Mouse (Mus musculus) MEL (cell line): ENCODE results near the gene Vcl. TPM values are rescaled to one million over a fixed set of nuclear protein-coding genes. Genes with fewer than 3 reads are reported as not detected.

Experiments used
- DNase-seq: peaks from one replicate; pipeline ENCODE4 v3.0.0; 2011; ENCODE audit warnings: low read depth, low spot score
- H3K27ac ChIP-seq: 2 replicates; pipeline ENCODE4 v1.5.1; 2012; ENCODE audit warnings: low read depth, mild to moderate bottlenecking, control low read depth, low read length, moderate library complexity; ENCODE audit not compliant: control insufficient read depth
- H3K27me3 ChIP-seq, 2 experiments: fragments of 150-350 bp in 1 of 2; sonication (generic) in 1 of 2; 2 replicates each; pipeline ENCODE4 v1.6.1; 2012; ENCODE audit warnings: low read length in 2 of 2, mild to moderate bottlenecking in 2 of 2, improper control_type of control experiment in 1 of 2, moderate library complexity in 1 of 2; ENCODE audit not compliant: insufficient read depth in 2 of 2, control insufficient read depth in 1 of 2
- H3K36me3 ChIP-seq, 2 experiments: 2 replicates each; pipeline ENCODE4 v1.6.1; 2012 to 2014; ENCODE audit warnings: low read length in 2 of 2, improper control_type of control experiment in 1 of 2, inconsistent platforms in 1 of 2, mild to moderate bottlenecking in 1 of 2; ENCODE audit not compliant: insufficient read depth in 2 of 2, control insufficient read depth in 1 of 2
- H3K4me1 ChIP-seq, 2 experiments: fragments of 150-350 bp in 1 of 2; sonication (generic) in 1 of 2; 2 replicates each; pipeline ENCODE4 v1.6.1; 2012; ENCODE audit warnings: low read length in 2 of 2, improper control_type of control experiment in 1 of 2, mild to moderate bottlenecking in 1 of 2; ENCODE audit not compliant: insufficient read depth in 2 of 2, control insufficient read depth in 1 of 2
- H3K4me3 ChIP-seq, 2 experiments: fragments of 150-350 bp in 1 of 2; sonication (generic) in 1 of 2; 2 replicates each; pipeline ENCODE4 v1.5.1; 2012; ENCODE audit warnings: low read depth in 2 of 2, low read length in 2 of 2, mild to moderate bottlenecking in 2 of 2, moderate library complexity in 2 of 2, control low read depth in 1 of 2, improper control_type of control experiment in 1 of 2; ENCODE audit not compliant: control insufficient read depth in 1 of 2, insufficient read depth in 1 of 2
- H3K79me2 ChIP-seq: 2 replicates; pipeline ENCODE4 v1.6.1; 2012; ENCODE audit warnings: mild to moderate bottlenecking, low read length, moderate library complexity; ENCODE audit not compliant: control insufficient read depth, poor library complexity, insufficient read depth
- H3K9ac ChIP-seq: 2 replicates; pipeline ENCODE4 v1.6.1; 2012; ENCODE audit warnings: low read depth, mild to moderate bottlenecking, control low read depth, low read length, moderate library complexity; ENCODE audit not compliant: control insufficient read depth, poor library complexity, severe bottlenecking
- H3K9me3 ChIP-seq: fragments of 150-350 bp; sonication (generic); replicated peaks from 2 replicates; pipeline ENCODE4 v1.6.1; 2012; ENCODE audit warnings: mild to moderate bottlenecking, low read length, improper control_type of control experiment, moderate library complexity; ENCODE audit not compliant: insufficient read depth
- CHD1 ChIP-seq: IDR thresholded peaks from 2 replicates; pipeline ENCODE4 v1.6.1; 2012; ENCODE audit warnings: low read depth, mild to moderate bottlenecking, inconsistent platforms, low read length, improper control_type of control experiment
- CHD2 ChIP-seq: IDR thresholded peaks from 2 replicates; pipeline ENCODE4 v1.6.1; 2011; ENCODE audit warnings: low read length, improper control_type of control experiment
- CTCF ChIP-seq, 3 experiments: IDR thresholded peaks in 2 of 3; conservative IDR thresholded peaks in 1 of 3; 2 replicates each; pipeline ENCODE4 v1.5.1; 2011 to 2012; ENCODE audit warnings: low read length in 3 of 3, low read depth in 2 of 3, mild to moderate bottlenecking in 2 of 3, improper control_type of control experiment in 1 of 3, inconsistent platforms in 1 of 3, mixed read lengths in 1 of 3, moderate library complexity in 1 of 3; ENCODE audit not compliant: control insufficient read depth in 1 of 3, insufficient read depth in 1 of 3, poor library complexity in 1 of 3, severe bottlenecking in 1 of 3
- E2F4 ChIP-seq: IDR thresholded peaks from 2 replicates; pipeline ENCODE4 v1.6.1; 2011; ENCODE audit warnings: low read depth, low read length, improper control_type of control experiment, borderline replicate concordance
- EP300 ChIP-seq, 2 experiments: IDR thresholded peaks; 2 replicates each; pipeline ENCODE4 v1.6.1; 2011; ENCODE audit warnings: improper control_type of control experiment in 2 of 2, low read length in 2 of 2, low read depth in 1 of 2, mild to moderate bottlenecking in 1 of 2
- ETS1 ChIP-seq: IDR thresholded peaks from 2 replicates; pipeline ENCODE4 v1.6.1; 2012; ENCODE audit warnings: low read depth, mild to moderate bottlenecking, inconsistent platforms, low read length, improper control_type of control experiment, moderate library complexity
- GABPA ChIP-seq: IDR thresholded peaks from 2 replicates; pipeline ENCODE4 v1.6.1; 2012; ENCODE audit warnings: low read depth, mild to moderate bottlenecking, inconsistent platforms, low read length, improper control_type of control experiment, moderate library complexity
- HCFC1 ChIP-seq: IDR thresholded peaks from 2 replicates; pipeline ENCODE4 v1.6.1; 2012; ENCODE audit warnings: low read depth, mild to moderate bottlenecking, inconsistent platforms, low read length, improper control_type of control experiment, moderate library complexity
- KAT2A ChIP-seq: conservative IDR thresholded peaks from 2 replicates; pipeline ENCODE4 v1.6.1; 2012; ENCODE audit warnings: low read depth, low read length, improper control_type of control experiment, inconsistent platforms
- MAFK ChIP-seq: IDR thresholded peaks from 2 replicates; pipeline ENCODE4 v1.6.1; 2011; ENCODE audit warnings: low read depth, mild to moderate bottlenecking, low read length, improper control_type of control experiment, borderline replicate concordance
- MAZ ChIP-seq: IDR thresholded peaks from 2 replicates; pipeline ENCODE4 v1.6.1; 2012; ENCODE audit warnings: low read depth, mild to moderate bottlenecking, inconsistent platforms, low read length, improper control_type of control experiment
- MEF2A ChIP-seq: IDR thresholded peaks from 2 replicates; pipeline ENCODE4 v1.6.1; 2014; ENCODE audit warnings: low read depth, mild to moderate bottlenecking, inconsistent platforms, low read length, improper control_type of control experiment; ENCODE audit not compliant: poor library complexity, insufficient replicate concordance, severe bottlenecking; ENCODE audit errors: extremely low read depth
- MXI1 ChIP-seq: IDR thresholded peaks from 2 replicates; pipeline ENCODE4 v1.6.1; 2011; ENCODE audit warnings: mild to moderate bottlenecking, low read depth, low read length, improper control_type of control experiment
- NRF1 ChIP-seq: IDR thresholded peaks from 2 replicates; pipeline ENCODE4 v1.6.1; 2014; ENCODE audit warnings: low read depth, mild to moderate bottlenecking, inconsistent platforms, low read length, improper control_type of control experiment, moderate library complexity; ENCODE audit not compliant: poor library complexity, insufficient read depth, severe bottlenecking
- POLR2A ChIP-seq, 2 experiments: IDR thresholded peaks; 2 replicates each; pipeline ENCODE4 v1.6.1; 2011 to 2012; ENCODE audit warnings: low read length in 2 of 2, mild to moderate bottlenecking in 2 of 2, control low read depth in 1 of 2, improper control_type of control experiment in 1 of 2, low read depth in 1 of 2, moderate library complexity in 1 of 2; ENCODE audit not compliant: control insufficient read depth in 1 of 2, insufficient read depth in 1 of 2, poor library complexity in 1 of 2
- POLR2AphosphoS2 ChIP-seq: IDR thresholded peaks from 2 replicates; pipeline ENCODE4 v1.6.1; 2011; ENCODE audit warnings: low read length, improper control_type of control experiment
- POLR2AphosphoS5 ChIP-seq: IDR thresholded peaks from 2 replicates; pipeline ENCODE4 v1.6.1; 2012; ENCODE audit warnings: low read depth, borderline replicate concordance, mild to moderate bottlenecking, inconsistent platforms, low read length, moderate library complexity, mixed read lengths
- RAD21 ChIP-seq: IDR thresholded peaks from 2 replicates; pipeline ENCODE4 v1.6.1; 2011; ENCODE audit warnings: mild to moderate bottlenecking, low read depth, low read length, improper control_type of control experiment
- RCOR1 ChIP-seq: IDR thresholded peaks from 2 replicates; pipeline ENCODE4 v1.6.1; 2012; ENCODE audit warnings: low read depth, mild to moderate bottlenecking, inconsistent platforms, low read length, improper control_type of control experiment
- SIN3A ChIP-seq: IDR thresholded peaks from 2 replicates; pipeline ENCODE4 v1.6.1; 2012; ENCODE audit warnings: low read length, improper control_type of control experiment, inconsistent platforms
- SMC3 ChIP-seq: IDR thresholded peaks from 2 replicates; pipeline ENCODE4 v1.6.1; 2011; ENCODE audit warnings: low read depth, low read length, improper control_type of control experiment
- TAL1 ChIP-seq: IDR thresholded peaks from 2 replicates; pipeline ENCODE4 v1.6.1; 2012; ENCODE audit warnings: mild to moderate bottlenecking, inconsistent platforms, low read length, moderate library complexity, mixed read lengths
- TCF12 ChIP-seq: IDR thresholded peaks from 2 replicates; pipeline ENCODE4 v1.6.1; 2014; ENCODE audit warnings: low read depth, mild to moderate bottlenecking, inconsistent platforms, low read length, improper control_type of control experiment, moderate library complexity
- UBTF ChIP-seq: IDR thresholded peaks from 2 replicates; pipeline ENCODE4 v1.6.1; 2012; ENCODE audit warnings: low read depth, mild to moderate bottlenecking, inconsistent platforms, low read length, improper control_type of control experiment, moderate library complexity, borderline replicate concordance; ENCODE audit not compliant: insufficient read depth
- ZC3H11A ChIP-seq: IDR thresholded peaks from 2 replicates; pipeline ENCODE4 v1.6.1; 2012; ENCODE audit warnings: low read depth, mild to moderate bottlenecking, inconsistent platforms, low read length, improper control_type of control experiment
- ZKSCAN1 ChIP-seq: IDR thresholded peaks from 2 replicates; pipeline ENCODE4 v1.6.1; 2012; ENCODE audit warnings: low read depth, mild to moderate bottlenecking, inconsistent platforms, low read length, improper control_type of control experiment, moderate library complexity
- ZMIZ1 ChIP-seq: IDR thresholded peaks from 2 replicates; pipeline ENCODE4 v1.6.1; 2012; ENCODE audit warnings: low read depth, mild to moderate bottlenecking, inconsistent platforms, low read length, improper control_type of control experiment, moderate library complexity
- ZNF384 ChIP-seq: IDR thresholded peaks from 2 replicates; pipeline ENCODE4 v1.6.1; 2012; ENCODE audit warnings: low read depth, mild to moderate bottlenecking, inconsistent platforms, low read length, improper control_type of control experiment
- polyA plus RNA-seq, 2 experiments: library from polyadenylated mRNA; stranded (reverse) in 1 of 2; unstranded in 1 of 2; fragments of >175 nt in 1 of 2; fragments of >200 nt in 1 of 2; gene quantifications; 2 replicates each; pipeline versions ENCODE4 v1.2.1 to v1.2.4; 2012; ENCODE audit warnings: low replicate concordance in 2 of 2, low read depth in 1 of 2; ENCODE audit not compliant: insufficient read length in 2 of 2, insufficient read depth in 1 of 2, missing spikeins in 1 of 2
- total RNA-seq: library from RNA; depleted of rRNA; stranded (reverse); fragments of 300-350 nt; gene quantifications from 2 replicates; pipeline ENCODE4 v1.2.3, GENCODE M21; 2012

Gene Vcl
- total and polyA plus RNA-seq, 3 experiments: 11.7 to 30.3 TPM; not detected in 1

- H3K79me2 ChIP-seq: no peaks in the 10 kb centered on the region
- H3K9ac ChIP-seq: no peak overlapping the region
- H3K9me3 ChIP-seq: no peaks in the 10 kb centered on the region
- DNase-seq: peak; percentile 79
- no peak overlapping the region for H3K4me3 ChIP-seq
- peaks cover 0 to 10% of the 10 kb centered on the region in 2 experiments; a peak in 3 of 4 replicates for H3K36me3 ChIP-seq
- H3K27ac ChIP-seq: no peak overlapping the region
- H3K4me1 ChIP-seq: peaks cover 4 to 8% of the 10 kb centered on the region in 2 experiments; a peak in 3 of 4 replicates
- TF ChIP-seq NRF1 (no peak), RCOR1 (no peak), POLR2AphosphoS2 (no peak), ZC3H11A (peak; percentile 54), MEF2A (no peak), MAFK (no peak), SMC3 (peak; percentile 86), CHD2 (no peak), UBTF (no peak), EP300 (IDR thresholded peaks at IDR 0.05; ENCODE audit: low read depth in 1 of 2, low read length in 2 of 2) (no peak), RAD21 (peak; percentile 68), E2F4 (no peak), CTCF (IDR thresholded peaks at IDR 0.05 in 2 of 3, conservative IDR thresholded peaks at IDR 0.05 in 1 of 3; ENCODE audit: control insufficient read depth in 1 of 3, insufficient read depth in 1 of 3, low read depth in 2 of 3, low read length in 3 of 3, poor library complexity in 1 of 3, severe bottlenecking in 1 of 3) (peak; percentile 55 to 78 (median 71)), ZKSCAN1 (no peak), CHD1 (no peak), ETS1 (no peak), HCFC1 (no peak), POLR2AphosphoS5 (no peak), ZMIZ1 (no peak)
- H3K27me3 ChIP-seq: no peaks in the 10 kb centered on the region
These were observed 64.0 kb downstream of the Vcl start for GRCm38 (mm10) chr14:20993067-20993691.

- Histone ChIP-seq H3K79me2 (no peaks in the 10 kb centered on the region), H3K27me3 (no peaks in the 10 kb centered on the region), H3K9ac (no peak overlapping the region), H3K4me3 (no peak overlapping the region), H3K27ac (no peak overlapping the region), H3K9me3 (no peaks in the 10 kb centered on the region), H3K36me3 (peaks cover 0 to 10% of the 10 kb centered on the region in 2 experiments; a peak in 3 of 4 replicates), H3K4me1 (peaks cover 4 to 8% of the 10 kb centered on the region in 2 experiments; a peak in 3 of 4 replicates)
- no peak for DNase-seq
- no peak for TF ChIP-seq UBTF
- no peak for TF ChIP-seq TAL1
- no peak for TF ChIP-seq POLR2A (IDR thresholded peaks at IDR 0.05; ENCODE audit: control insufficient read depth in 1 of 2, insufficient read depth in 1 of 2, low read depth in 1 of 2, low read length in 2 of 2, poor library complexity in 1 of 2)
- TF ChIP-seq CHD1: no peak
- TF ChIP-seq MAZ: no peak
- TF ChIP-seq MXI1: no peak
- TF ChIP-seq ZC3H11A: no peak
- TF ChIP-seq KAT2A: no peak
- TF ChIP-seq CTCF (IDR thresholded peaks at IDR 0.05 in 2 of 3, conservative IDR thresholded peaks at IDR 0.05 in 1 of 3; ENCODE audit: control insufficient read depth in 1 of 3, insufficient read depth in 1 of 3, low read depth in 2 of 3, low read length in 3 of 3, poor library complexity in 1 of 3, severe bottlenecking in 1 of 3): no peak
- TF ChIP-seq TCF12: no peak
- TF ChIP-seq ZNF384: no peak
- no peak for TF ChIP-seq NRF1
- no peak for TF ChIP-seq GABPA
- no peak for TF ChIP-seq RCOR1
- TF ChIP-seq EP300 (IDR thresholded peaks at IDR 0.05; ENCODE audit: low read depth in 1 of 2, low read length in 2 of 2): no peak
- TF ChIP-seq CHD2: no peak
- TF ChIP-seq RAD21: no peak
- no peak for TF ChIP-seq SIN3A
- no peak for TF ChIP-seq ETS1
These were observed 65.3 kb downstream of the Vcl start for GRCm38 (mm10) chr14:20994475-20994874.
